Mouse (Mus musculus): Measurements from ENCODE around the gene Ermp1. TPM values are rescaled to one million over a fixed set of nuclear protein-coding genes. Genes with fewer than 3 reads are reported as not detected.

Ermp1 gene
- polyA plus RNA-seq, 1 experiment from 2014 or later: 13.4 TPM

GRCm38 (mm10) chr19:29674946-29675345 is 26.7 kb upstream of the Ermp1 start:
- H3K4me1 ChIP-seq: no peaks in the 10 kb centered on the region
- 94% methylated on average over 7 of the region's 7 CpGs for WGBS
- no peak overlapping the region for H3K27ac ChIP-seq
- no peak for ATAC-seq (ENCODE audit: low FRiP score, low read depth)
- no peak overlapping the region for H3K4me2 ChIP-seq (replicated peaks)
- H3K4me3 ChIP-seq: no peak overlapping the region
- H3K9me3 ChIP-seq: no peaks in the 10 kb centered on the region
- H3K27me3 ChIP-seq: no peaks in the 10 kb centered on the region
- no peaks in the 10 kb centered on the region for H3K36me3 ChIP-seq
- no peak overlapping the region for H3K9ac ChIP-seq

- Histone ChIP-seq H3K27ac (no peak overlapping the region), H3K36me3 (no peaks in the 10 kb centered on the region), H3K4me3 (no peak overlapping the region), H3K27me3 (no peaks in the 10 kb centered on the region), H3K4me2 (replicated peaks) (no peak overlapping the region), H3K9me3 (no peaks in the 10 kb centered on the region), H3K9ac (no peak overlapping the region), H3K4me1 (peaks cover under 1% of the 10 kb centered on the region; the same call in 1 of the 2 replicates)
- ATAC-seq (ENCODE audit: low FRiP score, low read depth): no peak
- WGBS: 91% methylated on average over 13 of the region's 13 CpGs
Observed at GRCm38 (mm10) chr19:29672660-29673059, 24.4 kb upstream of the Ermp1 start.

- H3K4me1 ChIP-seq: peaks cover 15% of the 10 kb centered on the region
- H3K27ac ChIP-seq: no peak overlapping the region
- no peaks in the 10 kb centered on the region for H3K27me3 ChIP-seq
- no peak overlapping the region for H3K4me3 ChIP-seq
- H3K36me3 ChIP-seq: no peaks in the 10 kb centered on the region
- 64% methylated on average over 2 of the region's 2 CpGs for WGBS
- no peaks in the 10 kb centered on the region for H3K9me3 ChIP-seq
- H3K4me2 ChIP-seq (replicated peaks): no peak overlapping the region
- ATAC-seq (ENCODE audit: low FRiP score, low read depth): no peak
- H3K9ac ChIP-seq: no peak overlapping the region
Observed at GRCm38 (mm10) chr19:29671160-29671559, 22.9 kb upstream of the Ermp1 start.

- Histone ChIP-seq H3K27ac (no peak overlapping the region), H3K9me3 (no peaks in the 10 kb centered on the region), H3K9ac (no peak overlapping the region), H3K4me3 (no peak overlapping the region), H3K4me1 (peaks cover 18% of the 10 kb centered on the region), H3K27me3 (no peaks in the 10 kb centered on the region), H3K36me3 (no peaks in the 10 kb centered on the region), H3K4me2 (replicated peaks) (no peak overlapping the region)
- WGBS: 70% methylated on average over 6 of the region's 6 CpGs
- no peak for ATAC-seq (ENCODE audit: low FRiP score, low read depth)
Observed at GRCm38 (mm10) chr19:29670247-29670646, 22.0 kb upstream of the Ermp1 start.

GRCm38 (mm10) chr19:29668135-29668534 is 19.9 kb upstream of the Ermp1 start:
- Histone ChIP-seq H3K4me1 (peaks cover 18% of the 10 kb centered on the region), H3K9ac (no peak overlapping the region), H3K4me3 (no peak overlapping the region), H3K27me3 (no peaks in the 10 kb centered on the region), H3K9me3 (no peaks in the 10 kb centered on the region), H3K27ac (no peak overlapping the region), H3K36me3 (no peaks in the 10 kb centered on the region), H3K4me2 (replicated peaks) (no peak overlapping the region)
- no peak for ATAC-seq (ENCODE audit: low FRiP score, low read depth)
- 92% methylated on average over 7 of the region's 7 CpGs for WGBS

DNA sequence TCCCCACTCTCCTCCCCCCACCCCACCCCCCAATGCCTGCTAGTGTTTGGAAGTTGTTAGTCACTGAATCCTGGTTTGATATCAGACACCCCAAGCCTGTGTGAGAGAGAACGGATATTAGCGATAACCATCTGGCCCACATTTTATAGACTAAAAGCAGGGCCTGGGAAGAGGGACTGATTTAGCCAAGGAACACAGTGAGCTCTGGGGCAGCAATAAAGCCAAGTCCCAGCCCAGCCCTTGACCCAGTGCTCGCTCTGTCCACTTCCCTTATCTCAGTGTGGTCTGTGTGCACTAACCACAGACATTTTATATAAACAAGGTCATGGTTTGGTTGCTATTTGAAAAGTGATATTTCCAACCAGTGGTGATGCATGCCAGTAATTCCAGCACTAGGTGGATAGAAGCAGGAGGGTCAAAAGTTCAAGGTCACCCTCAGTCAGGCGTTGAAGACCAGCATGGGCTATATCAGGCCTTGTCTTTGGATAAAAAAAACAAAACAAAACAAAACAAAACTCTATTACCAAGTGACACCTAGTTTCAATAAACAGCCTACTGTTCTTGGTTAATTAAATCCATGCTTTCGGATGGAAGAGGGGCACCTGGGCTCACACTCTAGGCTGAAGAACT is 18.9 kb upstream of the Ermp1 start:
- H3K4me1 ChIP-seq: peaks cover 18% of the 10 kb centered on the region
- no peak overlapping the region for H3K27ac ChIP-seq
- H3K9ac ChIP-seq: no peak overlapping the region
- no peaks in the 10 kb centered on the region for H3K36me3 ChIP-seq
- WGBS: 47% methylated on average over 5 of the region's 5 CpGs
- H3K9me3 ChIP-seq: no peaks in the 10 kb centered on the region
- H3K4me3 ChIP-seq: no peak overlapping the region
- H3K4me2 ChIP-seq (replicated peaks): no peak overlapping the region
- H3K27me3 ChIP-seq: no peaks in the 10 kb centered on the region
- ATAC-seq (ENCODE audit: low FRiP score, low read depth): peak; percentile 44; the same call in 1 of the 2 replicates

- Histone ChIP-seq H3K27ac (no peak overlapping the region), H3K9me3 (no peaks in the 10 kb centered on the region), H3K27me3 (no peaks in the 10 kb centered on the region), H3K4me3 (no peak overlapping the region), H3K36me3 (no peaks in the 10 kb centered on the region), H3K4me1 (peaks cover 18% of the 10 kb centered on the region), H3K9ac (no peak overlapping the region), H3K4me2 (replicated peaks) (no peak overlapping the region)
- ATAC-seq (ENCODE audit: low FRiP score, low read depth): no peak
- 69% methylated on average over 4 of the region's 4 CpGs for WGBS
Observed at GRCm38 (mm10) chr19:29666164-29666563, 17.9 kb upstream of the Ermp1 start.

- 78% methylated on average over 5 of the region's 5 CpGs for WGBS
- Histone ChIP-seq H3K27ac (no peak overlapping the region), H3K27me3 (no peaks in the 10 kb centered on the region), H3K4me2 (replicated peaks) (no peak overlapping the region), H3K9ac (no peak overlapping the region), H3K4me1 (peaks cover 18% of the 10 kb centered on the region), H3K36me3 (no peaks in the 10 kb centered on the region), H3K9me3 (no peaks in the 10 kb centered on the region), H3K4me3 (no peak overlapping the region)
- ATAC-seq (ENCODE audit: low FRiP score, low read depth): no peak
Observed at GRCm38 (mm10) chr19:29664934-29665333, 16.7 kb upstream of the Ermp1 start.

- no peak overlapping the region for H3K4me3 ChIP-seq
- no peaks in the 10 kb centered on the region for H3K27me3 ChIP-seq
- H3K4me2 ChIP-seq (replicated peaks): no peak overlapping the region
- H3K36me3 ChIP-seq: no peaks in the 10 kb centered on the region
- peaks cover 18% of the 10 kb centered on the region for H3K4me1 ChIP-seq
- 63% methylated on average over 8 of the region's 8 CpGs for WGBS
- no peak overlapping the region for H3K27ac ChIP-seq
- no peak for ATAC-seq (ENCODE audit: low FRiP score, low read depth)
- no peaks in the 10 kb centered on the region for H3K9me3 ChIP-seq
- H3K9ac ChIP-seq: no peak overlapping the region
Observed at GRCm38 (mm10) chr19:29663780-29664179, 15.6 kb upstream of the Ermp1 start.

DNA sequence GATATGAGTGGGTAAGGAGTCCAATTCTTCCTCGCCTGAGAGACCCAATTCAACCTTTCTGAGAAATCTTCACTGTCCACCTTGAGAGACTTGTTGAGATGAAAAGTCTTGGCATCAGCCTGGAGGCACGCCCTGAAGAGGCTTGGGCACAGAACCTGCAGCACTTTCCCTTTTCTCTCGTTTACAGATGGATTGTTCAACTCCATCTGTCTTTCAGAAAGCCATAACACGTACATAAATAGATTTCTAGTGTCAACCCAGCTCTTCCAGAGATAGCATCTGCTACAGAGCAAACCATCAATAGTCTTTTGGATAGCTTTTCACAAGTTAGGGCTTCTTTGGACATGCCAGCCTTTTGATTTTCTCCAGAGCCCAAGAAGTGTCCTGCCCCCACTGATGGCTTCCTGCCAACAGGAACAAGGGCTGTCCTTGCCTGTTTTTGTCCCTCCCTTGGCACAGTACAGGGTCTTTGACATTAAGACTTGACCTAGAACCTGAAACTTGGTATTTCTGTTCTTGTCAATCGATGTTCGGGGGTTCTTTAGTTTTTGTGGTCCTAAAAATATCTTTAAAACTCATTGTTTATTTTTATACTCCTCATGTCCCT is 13.9 kb upstream of the Ermp1 start:
- no peak overlapping the region for H3K9ac ChIP-seq
- no peak for ATAC-seq (ENCODE audit: low FRiP score, low read depth)
- no peak overlapping the region for H3K4me2 ChIP-seq (replicated peaks)
- H3K4me3 ChIP-seq: no peak overlapping the region
- no peak overlapping the region for H3K27ac ChIP-seq
- no peaks in the 10 kb centered on the region for H3K9me3 ChIP-seq
- H3K27me3 ChIP-seq: no peaks in the 10 kb centered on the region
- 87% methylated on average over 6 of the region's 6 CpGs for WGBS
- H3K36me3 ChIP-seq: no peaks in the 10 kb centered on the region
- H3K4me1 ChIP-seq: peaks cover 12% of the 10 kb centered on the region

DNA sequence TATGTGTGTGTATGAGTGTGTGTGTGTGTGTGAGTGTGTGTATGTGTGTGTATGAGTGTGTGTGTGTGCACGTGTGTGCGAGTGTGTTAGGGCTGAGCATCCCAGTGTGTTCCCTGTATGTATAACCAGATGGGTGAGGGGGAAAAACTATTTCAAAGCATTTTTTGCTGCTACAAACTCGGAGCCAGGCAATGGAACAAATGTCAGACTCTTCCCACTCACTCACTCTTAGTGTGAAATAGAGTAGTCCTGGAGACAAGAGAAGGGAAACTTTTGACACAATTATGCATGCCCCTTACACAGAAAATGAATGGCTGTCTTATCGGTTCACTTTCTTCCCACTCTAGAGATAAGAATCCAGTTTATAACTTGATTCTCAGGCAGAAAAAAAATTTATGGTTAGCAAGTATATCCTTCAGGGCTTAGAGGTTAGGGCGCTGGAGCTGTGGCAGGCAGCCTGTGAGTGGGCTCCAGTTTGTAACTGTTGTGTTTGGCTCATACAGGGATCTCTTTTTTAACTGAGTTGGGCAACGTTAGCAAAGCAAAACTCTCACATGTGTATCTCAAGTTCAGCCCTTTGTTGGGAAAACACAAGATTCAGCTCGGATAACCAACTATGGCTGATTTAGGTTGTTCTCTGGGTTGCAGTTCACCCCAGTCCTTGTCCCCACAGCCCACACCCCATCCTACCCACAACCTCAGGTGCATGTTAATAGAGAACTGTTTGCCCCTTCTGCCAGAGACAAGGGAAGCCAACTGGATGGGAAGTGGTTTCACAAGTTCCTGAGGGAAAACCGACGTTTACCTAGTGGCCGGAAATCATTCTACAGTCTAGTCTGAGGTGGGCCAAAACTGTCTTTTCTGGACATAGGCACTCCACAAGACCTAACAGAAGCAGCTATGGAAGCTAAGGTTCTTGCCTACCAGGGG is 12.9 kb upstream of the Ermp1 start:
- no peak overlapping the region for H3K27ac ChIP-seq
- H3K9me3 ChIP-seq: no peaks in the 10 kb centered on the region
- H3K9ac ChIP-seq: no peak overlapping the region
- no peaks in the 10 kb centered on the region for H3K27me3 ChIP-seq
- no peaks in the 10 kb centered on the region for H3K36me3 ChIP-seq
- peaks cover 10% of the 10 kb centered on the region for H3K4me1 ChIP-seq
- H3K4me2 ChIP-seq (replicated peaks): no peak overlapping the region
- 81% methylated on average over 10 of the region's 10 CpGs for WGBS
- no peak for ATAC-seq (ENCODE audit: low FRiP score, low read depth)
- no peak overlapping the region for H3K4me3 ChIP-seq

GRCm38 (mm10) chr19:29659705-29660104 is 11.5 kb upstream of the Ermp1 start:
- Histone ChIP-seq H3K9me3 (no peaks in the 10 kb centered on the region), H3K4me1 (peaks cover 16% of the 10 kb centered on the region), H3K36me3 (no peaks in the 10 kb centered on the region), H3K4me3 (no peak overlapping the region), H3K9ac (no peak overlapping the region), H3K27me3 (no peaks in the 10 kb centered on the region), H3K27ac (no peak overlapping the region), H3K4me2 (replicated peaks) (no peak overlapping the region)
- no peak for ATAC-seq (ENCODE audit: low FRiP score, low read depth)
- WGBS: 52% methylated on average over 6 of the region's 6 CpGs
